Mouse (Mus musculus) heart, embryonic 14.5 days (tissue): ENCODE measurements around the gene Aff3. TPM values are rescaled to one million over a fixed set of nuclear protein-coding genes. Genes with fewer than 3 reads are reported as not detected.
A peak's percentile ranks its signal among the peaks of the same experiment; 100 is the strongest.

Experiments
- ATAC-seq: fragments of 200-750 bp; cut with Nextera tagmentation; 2 replicates; pipeline ENCODE4 v1.8.0; 2017; ENCODE audit warnings: low read depth, moderate TSS enrichment; ENCODE audit not compliant: insufficient number of reproducible peaks, insufficient read depth, low FRiP score
- H3K27ac ChIP-seq, 2 experiments: fragments of 200-500 bp in 1 of 2; fragments of 300-500 bp in 1 of 2; sonication (generic) in 1 of 2; replicated peaks in 1 of 2; 2 replicates each; pipeline ENCODE4 v1.5.1; 2012 to 2014; ENCODE audit warnings: low read depth in 2 of 2, low read length in 2 of 2, control low read depth in 1 of 2, mild to moderate bottlenecking in 1 of 2, mixed read lengths in 1 of 2; ENCODE audit not compliant: control insufficient read depth in 1 of 2, insufficient read depth in 1 of 2
- H3K27me3 ChIP-seq: fragments of 300-500 bp; sonication (generic); 2 replicates; pipeline ENCODE4 v1.6.1; 2014; ENCODE audit warnings: mild to moderate bottlenecking, low read length, control low read depth; ENCODE audit not compliant: control insufficient read depth, insufficient read depth
- H3K36me3 ChIP-seq: fragments of 300-500 bp; sonication (generic); 2 replicates; pipeline ENCODE4 v1.6.1; 2014; ENCODE audit warnings: mild to moderate bottlenecking, control low read depth, low read length, mixed read lengths; ENCODE audit not compliant: control insufficient read depth, insufficient read depth
- H3K4me1 ChIP-seq, 2 experiments: fragments of 200-500 bp in 1 of 2; fragments of 300-500 bp in 1 of 2; sonication (generic) in 1 of 2; 2 replicates each; pipeline ENCODE4 v1.6.1; 2012 to 2014; ENCODE audit warnings: low read length in 2 of 2, control low read depth in 1 of 2, mixed read lengths in 1 of 2; ENCODE audit not compliant: control insufficient read depth in 2 of 2, insufficient read depth in 2 of 2
- H3K4me2 ChIP-seq: fragments of 300-500 bp; sonication (generic); 2 replicates; pipeline ENCODE4 v1.6.1; 2014; ENCODE audit warnings: mild to moderate bottlenecking, low read length
- H3K4me3 ChIP-seq, 2 experiments: fragments of 200-500 bp in 1 of 2; fragments of 300-500 bp in 1 of 2; sonication (generic) in 1 of 2; 2 replicates each; pipeline ENCODE4 v1.5.1; 2012 to 2014; ENCODE audit warnings: low read length in 2 of 2, mild to moderate bottlenecking in 2 of 2, control low read depth in 1 of 2, low read depth in 1 of 2, moderate library complexity in 1 of 2; ENCODE audit not compliant: control insufficient read depth in 1 of 2, insufficient read depth in 1 of 2
- H3K9ac ChIP-seq: fragments of 300-500 bp; sonication (generic); 2 replicates; pipeline ENCODE4 v1.6.1; 2014; ENCODE audit warnings: mild to moderate bottlenecking, low read length
- H3K9me3 ChIP-seq: fragments of 300-500 bp; sonication (generic); 2 replicates; pipeline ENCODE4 v1.6.1; 2016; ENCODE audit warnings: low read length, control low read depth; ENCODE audit not compliant: control insufficient read depth
- WGBS: fragments of 180-500 bp; shearing (Covaris S2); extraction: QIAGEN DNeasy Blood & Tissue Kit; methylation state at CpG from one replicate; pipeline ENCODE4 v1.1.7; 2014; 5-methylcytosine and 5-hydroxymethylcytosine counted together
- polyA plus RNA-seq: library from polyadenylated mRNA; unstranded; fragments of >200 nt; fragmentation: Nextera tagmentation; extraction: Ambion mirVana; gene quantifications from 2 replicates; pipeline ENCODE4 v1.2.1, GENCODE M21; 2014

The Aff3 gene
- polyA plus RNA-seq, 1 experiment from 2014 or later, result 4.1 TPM

GRCm38 (mm10) chr1:38315992-38316391 lies 348.8 kb downstream of the Aff3 start:
- Histone ChIP-seq H3K27me3 (no peaks in the 10 kb centered on the region), H3K36me3 (no peaks in the 10 kb centered on the region), H3K27ac (no peak overlapping the region), H3K4me2 (no peak overlapping the region), H3K9me3 (no peaks in the 10 kb centered on the region), H3K9ac (no peak overlapping the region), H3K4me3 (no peak overlapping the region), H3K4me1 (peaks cover 0 to 2% of the 10 kb centered on the region in 2 experiments; a peak in 1 of 4 replicates)
- ATAC-seq, result no peak
- 78% methylated on average over 4 of the region's 4 CpGs for WGBS

- H3K36me3 ChIP-seq, result no peaks in the 10 kb centered on the region
- WGBS, result 89% methylated on average over 8 of the region's 8 CpGs
- no peak overlapping the region for H3K4me3 ChIP-seq
- ATAC-seq, result no peak
- H3K27ac ChIP-seq, result no peak overlapping the region
- no peaks in the 10 kb centered on the region for H3K9me3 ChIP-seq
- H3K9ac ChIP-seq, result no peak overlapping the region
- H3K27me3 ChIP-seq, result no peaks in the 10 kb centered on the region
- peaks cover 8 to 17% of the 10 kb centered on the region in 2 experiments for H3K4me1 ChIP-seq
- H3K4me2 ChIP-seq, result no peak overlapping the region
Observed at GRCm38 (mm10) chr1:38310496-38310895, 354.3 kb downstream of the Aff3 start.

GRCm38 (mm10) chr1:38310076-38310475 lies 354.7 kb downstream of the Aff3 start:
- Histone ChIP-seq H3K4me2 (no peak overlapping the region), H3K36me3 (no peaks in the 10 kb centered on the region), H3K9me3 (no peaks in the 10 kb centered on the region), H3K27me3 (no peaks in the 10 kb centered on the region), H3K4me1 (peaks cover 8 to 17% of the 10 kb centered on the region in 2 experiments), H3K27ac (no peak overlapping the region), H3K4me3 (no peak overlapping the region), H3K9ac (no peak overlapping the region)
- 89% methylated on average over 4 of the region's 4 CpGs for WGBS
- no peak for ATAC-seq

- H3K4me2 ChIP-seq, result no peak overlapping the region
- no peak overlapping the region for H3K27ac ChIP-seq
- no peak for ATAC-seq
- WGBS, result 91% methylated on average over 8 of the region's 8 CpGs
- H3K36me3 ChIP-seq, result no peaks in the 10 kb centered on the region
- H3K4me1 ChIP-seq, result peaks cover 11 to 23% of the 10 kb centered on the region in 2 experiments
- no peaks in the 10 kb centered on the region for H3K27me3 ChIP-seq
- no peak overlapping the region for H3K4me3 ChIP-seq
- H3K9ac ChIP-seq, result no peak overlapping the region
- no peaks in the 10 kb centered on the region for H3K9me3 ChIP-seq
Observed at GRCm38 (mm10) chr1:38309341-38309740, 355.4 kb downstream of the Aff3 start.

GRCm38 (mm10) chr1:38308705-38308996 lies 356.1 kb downstream of the Aff3 start:
- Histone ChIP-seq H3K9ac (no peak overlapping the region), H3K27ac (peak overlapping the region; percentile 25 to 91; a peak in 2 of 4 replicates), H3K4me3 (no peak overlapping the region), H3K9me3 (no peaks in the 10 kb centered on the region), H3K4me2 (no peak overlapping the region), H3K27me3 (no peaks in the 10 kb centered on the region), H3K4me1 (peaks cover 11 to 26% of the 10 kb centered on the region in 2 experiments), H3K36me3 (no peaks in the 10 kb centered on the region)
- no peak for ATAC-seq
- 61% methylated on average over 3 of the region's 3 CpGs for WGBS

GRCm38 (mm10) chr1:38307821-38308704 lies 356.7 kb downstream of the Aff3 start:
- peak overlapping the region; percentile 68 to 91 for H3K27ac ChIP-seq
- H3K4me2 ChIP-seq, result no peak overlapping the region; the same call in 1 of the 2 replicates
- peak overlapping the region; percentile 27; the same call in 1 of the 2 replicates for H3K9ac ChIP-seq
- peaks cover 11 to 26% of the 10 kb centered on the region in 2 experiments for H3K4me1 ChIP-seq
- H3K9me3 ChIP-seq, result no peaks in the 10 kb centered on the region
- 33% methylated on average over 7 of the region's 7 CpGs for WGBS
- no peaks in the 10 kb centered on the region for H3K36me3 ChIP-seq
- H3K4me3 ChIP-seq, result no peak overlapping the region
- ATAC-seq, result peak; percentile 82
- no peaks in the 10 kb centered on the region for H3K27me3 ChIP-seq

GRCm38 (mm10) chr1:38307234-38307633 lies 357.5 kb downstream of the Aff3 start:
- H3K4me1 ChIP-seq, result peaks cover 11 to 26% of the 10 kb centered on the region in 2 experiments
- no peak overlapping the region for H3K4me3 ChIP-seq
- no peak overlapping the region for H3K4me2 ChIP-seq
- 95% methylated on average over 11 of the region's 11 CpGs for WGBS
- no peaks in the 10 kb centered on the region for H3K27me3 ChIP-seq
- no peaks in the 10 kb centered on the region for H3K9me3 ChIP-seq
- no peak for ATAC-seq
- peak overlapping the region in 1 of 2 experiments; percentile 91; a peak in 1 of 4 replicates for H3K27ac ChIP-seq
- no peak overlapping the region for H3K9ac ChIP-seq
- no peaks in the 10 kb centered on the region for H3K36me3 ChIP-seq
